Mouse (Mus musculus) forebrain, embryonic 14.5 days (tissue): ENCODE results near the gene Olfr1309. TPM values are rescaled to one million over a fixed set of nuclear protein-coding genes. Genes with fewer than 3 reads are reported as not detected.
"Not testable (repeated sequence)": the region's sequence is repeated elsewhere in the genome, so short reads cannot be mapped to it uniquely, and the experiment has no call there.

Experiments
- ATAC-seq: fragments of 200-750 bp; cut with Nextera tagmentation; 2 replicates; pipeline ENCODE4 v1.8.0; 2017; ENCODE audit warnings: mild to moderate bottlenecking, moderate library complexity
- DNase-seq: peaks from one replicate; pipeline ENCODE4 v3.0.0-alpha.2; 2015; ENCODE audit warnings: low spot score
- H3K27ac ChIP-seq: fragments of 300-500 bp; sonication (generic); 2 replicates; pipeline ENCODE4 v1.5.1; 2014; ENCODE audit warnings: low read depth, mild to moderate bottlenecking, control low read depth, low read length, moderate library complexity
- H3K27me3 ChIP-seq: fragments of 300-500 bp; sonication (generic); replicated peaks from 2 replicates; pipeline ENCODE4 v1.6.1; 2014; ENCODE audit warnings: low read length, control low read depth, mixed read lengths; ENCODE audit not compliant: control insufficient read depth, insufficient read depth
- H3K36me3 ChIP-seq: fragments of 300-500 bp; sonication (generic); 2 replicates; pipeline ENCODE4 v1.6.1; 2014; ENCODE audit warnings: low read length, control low read depth; ENCODE audit not compliant: control insufficient read depth, insufficient read depth
- H3K4me1 ChIP-seq: fragments of 300-500 bp; sonication (generic); 2 replicates; pipeline ENCODE4 v1.6.1; 2014; ENCODE audit warnings: antibody characterized with exemption, low read length, control low read depth; ENCODE audit not compliant: control insufficient read depth, insufficient read depth
- H3K4me2 ChIP-seq: fragments of 300-500 bp; sonication (generic); 2 replicates; pipeline ENCODE4 v1.6.1; 2014; ENCODE audit warnings: mild to moderate bottlenecking, control low read depth, low read length
- H3K4me3 ChIP-seq: fragments of 300-500 bp; sonication (generic); 2 replicates; pipeline ENCODE4 v1.5.1; 2014; ENCODE audit warnings: low read depth, low read length, control low read depth
- H3K9ac ChIP-seq: fragments of 300-500 bp; sonication (generic); 2 replicates; pipeline ENCODE4 v1.6.1; 2014; ENCODE audit warnings: mild to moderate bottlenecking, low read length, control low read depth, moderate library complexity
- H3K9me3 ChIP-seq: fragments of 300-500 bp; sonication (generic); replicated peaks from 2 replicates; pipeline ENCODE4 v1.6.1; 2016; ENCODE audit warnings: low read length, control low read depth, mixed read lengths; ENCODE audit not compliant: control insufficient read depth
- WGBS: fragments of 180-500 bp; shearing (Covaris S2); extraction: QIAGEN DNeasy Blood & Tissue Kit; methylation state at CpG from one replicate; pipeline ENCODE4 v1.1.7; 2014; 5-methylcytosine and 5-hydroxymethylcytosine counted together
- polyA plus RNA-seq: library from polyadenylated mRNA; unstranded; fragments of >200 nt; fragmentation: Nextera tagmentation; extraction: Ambion mirVana; gene quantifications from 2 replicates; pipeline ENCODE4 v1.2.1, GENCODE M21; 2014

The Olfr1309 gene
- polyA plus RNA-seq = not detected in 2 replicates

DNA sequence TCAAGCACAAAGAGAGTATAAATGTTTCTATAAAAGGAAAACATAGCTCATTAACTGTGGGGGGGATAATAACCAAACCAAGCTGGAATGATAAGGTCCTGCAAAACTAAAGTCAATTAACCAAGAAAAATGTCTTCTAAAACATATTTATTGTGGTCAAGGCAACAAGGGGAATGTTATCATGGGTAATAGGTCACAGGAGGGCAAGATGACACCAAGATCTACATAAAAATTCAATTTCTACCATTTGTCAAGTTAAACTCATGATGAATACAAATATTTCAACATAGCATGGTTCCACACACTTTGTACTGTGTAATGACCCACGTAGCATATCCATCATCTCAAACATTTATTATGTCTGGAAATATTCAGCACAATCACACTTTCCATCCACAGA, at the start of gene Olfr1309:
Gene Olfr1309, minus strand, starts transcription at position 101 of the 400 bp plus-strand sequence.
- Histone ChIP-seq H3K4me1 (no peaks in the 10 kb centered on the region), H3K9me3 (no peaks in the 10 kb centered on the region), H3K27ac (no peak within 1 kb of the TSS), H3K36me3 (no peaks in the 10 kb centered on the region), H3K27me3 (no peaks in the 10 kb centered on the region), H3K4me3 (no peak within 1 kb of the TSS), H3K9ac (no peak within 1 kb of the TSS), H3K4me2 (no peak within 1 kb of the TSS)
- ATAC-seq (no peak), DNase-seq (no peak)
- WGBS = 73% methylated on average over 1 of the region's 1 CpGs

DNA sequence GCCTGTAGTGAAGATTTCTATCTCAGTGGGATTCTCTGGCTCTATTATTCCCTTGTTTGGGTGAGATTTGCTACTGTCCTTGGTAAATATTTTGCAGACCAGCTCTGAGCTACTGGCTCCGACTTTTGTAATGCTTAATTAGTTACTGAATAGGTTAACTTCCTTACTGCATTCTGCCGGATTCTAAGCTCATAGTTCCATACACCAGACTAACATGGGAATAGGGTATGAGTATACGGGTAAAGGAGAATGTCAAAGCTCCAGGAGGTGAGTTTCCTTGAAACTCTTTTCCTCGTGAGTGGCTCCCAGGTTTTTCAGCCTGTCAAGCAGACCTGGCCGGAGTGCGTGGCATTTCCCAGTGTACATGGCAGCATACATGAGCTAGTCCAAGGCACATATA, 36.9 kb upstream of the Olfr1309 start:
- H3K4me3 ChIP-seq, H3K9me3 ChIP-seq, H3K9ac ChIP-seq, H3K4me2 ChIP-seq, H3K27ac ChIP-seq, H3K27me3 ChIP-seq, ATAC-seq, H3K4me1 ChIP-seq, DNase-seq, H3K36me3 ChIP-seq: not testable (repeated sequence)
- WGBS = 61% methylated on average over 6 of the region's 6 CpGs

DNA sequence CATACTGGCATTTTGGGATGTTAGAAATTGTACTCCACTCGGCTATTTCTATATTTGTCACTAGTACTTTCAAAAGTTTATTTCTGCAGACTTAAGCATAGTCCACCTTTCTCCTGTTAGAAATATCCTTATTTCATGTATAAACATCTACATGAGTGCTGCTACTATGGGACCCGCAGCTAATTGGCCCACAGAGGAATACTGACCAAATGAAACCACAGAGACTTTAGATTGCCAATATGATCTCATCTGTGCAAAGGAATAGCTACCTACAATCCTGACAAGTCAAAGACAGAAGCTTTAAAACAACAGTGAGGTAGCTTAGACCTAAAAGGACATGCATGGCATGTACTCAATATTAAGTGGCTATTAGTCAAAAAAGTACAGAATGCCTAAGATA, 34.2 kb upstream of the Olfr1309 start, which contains the start of gene Olfr1311:
Gene Olfr1311, minus strand, starts transcription at position 101 of the 400 bp plus-strand sequence.
- H3K4me2 ChIP-seq = no peak within 1 kb of the TSS
- no peaks in the 10 kb centered on the region for H3K36me3 ChIP-seq
- H3K9me3 ChIP-seq = no peaks in the 10 kb centered on the region
- H3K27me3 ChIP-seq = no peaks in the 10 kb centered on the region
- WGBS = 88% methylated on average over 2 of the region's 2 CpGs
- H3K4me3 ChIP-seq = no peak within 1 kb of the TSS
- no peaks in the 10 kb centered on the region for H3K4me1 ChIP-seq
- ATAC-seq (no peak), DNase-seq (no peak)
- no peak within 1 kb of the TSS for H3K27ac ChIP-seq
- no peak within 1 kb of the TSS for H3K9ac ChIP-seq

DNA sequence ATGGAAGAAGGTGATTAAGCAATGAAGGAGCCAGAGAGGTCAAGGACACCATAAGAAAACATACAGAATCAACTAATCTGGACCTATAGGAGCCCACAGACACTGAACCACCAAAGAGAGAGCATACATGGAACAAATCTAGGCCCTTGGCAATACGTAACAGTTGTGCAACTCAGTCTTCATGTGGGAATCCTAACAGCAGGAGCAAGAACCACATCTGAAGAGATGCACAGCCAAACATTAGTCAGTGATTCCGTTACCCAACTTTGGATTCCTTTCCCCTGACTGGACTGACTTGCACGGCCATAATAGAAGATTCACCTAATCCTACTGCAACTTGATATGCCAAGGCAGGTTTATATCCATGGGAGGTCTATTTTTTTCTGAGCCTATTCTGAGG, 24.8 kb upstream of the Olfr1309 start:
- ATAC-seq (no peak), DNase-seq (no peak)
- no peaks in the 10 kb centered on the region for H3K36me3 ChIP-seq
- no peak overlapping the region for H3K27ac ChIP-seq
- no peaks in the 10 kb centered on the region for H3K27me3 ChIP-seq
- no peak overlapping the region for H3K4me3 ChIP-seq
- H3K9me3 ChIP-seq = no peaks in the 10 kb centered on the region
- no peak overlapping the region for H3K9ac ChIP-seq
- WGBS = 87% methylated on average over 3 of the region's 3 CpGs
- no peak overlapping the region for H3K4me2 ChIP-seq
- H3K4me1 ChIP-seq = no peaks in the 10 kb centered on the region

DNA sequence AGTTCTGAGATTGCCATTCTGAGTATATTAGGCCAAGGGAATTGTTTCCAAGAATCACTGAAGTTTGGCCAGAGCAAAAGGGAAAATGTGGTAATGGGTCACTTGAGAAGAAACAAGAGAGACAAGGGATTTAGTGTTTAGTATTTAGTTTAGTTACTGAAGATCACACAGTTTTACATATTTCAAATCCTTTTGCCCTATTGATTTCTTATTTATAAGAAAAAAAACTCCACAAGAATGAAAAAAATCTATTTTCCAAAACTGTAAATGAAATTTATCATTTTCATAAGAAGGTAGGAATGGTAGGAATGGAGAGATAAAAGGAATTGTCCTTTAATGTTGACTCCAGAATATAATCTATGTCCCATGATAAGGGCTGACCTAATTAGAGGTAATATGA, 22.5 kb upstream of the Olfr1309 start, which contains the start of gene Olfr1310:
Gene Olfr1310, minus strand, starts transcription at position 101 of the 400 bp plus-strand sequence.
- DNase-seq = no peak
- Histone ChIP-seq H3K9me3 (no peaks in the 10 kb centered on the region), H3K27me3 (no peaks in the 10 kb centered on the region), H3K27ac (no peak within 1 kb of the TSS), H3K4me3 (no peak within 1 kb of the TSS), H3K4me1 (no peaks in the 10 kb centered on the region), H3K36me3 (no peaks in the 10 kb centered on the region), H3K4me2 (no peak within 1 kb of the TSS), H3K9ac (no peak within 1 kb of the TSS)
- no peak for ATAC-seq

DNA sequence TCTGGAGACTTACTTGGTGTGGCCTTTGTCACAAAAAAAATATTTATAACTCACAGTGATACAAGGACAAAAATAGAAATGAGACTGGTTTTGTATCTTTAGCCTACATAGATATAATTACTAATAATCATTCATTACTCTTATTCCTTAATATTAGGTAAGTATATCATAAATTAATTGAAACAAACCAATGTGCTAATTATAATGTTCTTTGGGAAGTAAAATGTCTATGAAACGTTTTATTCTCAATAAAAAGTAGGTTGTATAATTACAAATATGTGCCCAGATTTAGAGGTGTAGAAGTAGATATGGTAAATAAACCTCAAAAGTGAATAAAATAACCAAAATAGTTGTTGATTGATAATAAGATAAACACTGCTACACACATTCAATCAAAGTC, 25.2 kb downstream of the Olfr1309 start, which contains the start of gene Olfr1308:
Gene Olfr1308, minus strand, starts transcription at position 101 of the 400 bp plus-strand sequence.
- H3K9ac ChIP-seq = no peak within 1 kb of the TSS
- DNase-seq = no peak
- H3K27me3 ChIP-seq = no peaks in the 10 kb centered on the region
- H3K9me3 ChIP-seq = no peaks in the 10 kb centered on the region
- WGBS = 51% methylated on average over 1 of the region's 1 CpGs
- no peak for ATAC-seq
- no peaks in the 10 kb centered on the region for H3K4me1 ChIP-seq
- H3K4me2 ChIP-seq = no peak within 1 kb of the TSS
- H3K27ac ChIP-seq = no peak within 1 kb of the TSS
- no peaks in the 10 kb centered on the region for H3K36me3 ChIP-seq
- no peak within 1 kb of the TSS for H3K4me3 ChIP-seq

DNA sequence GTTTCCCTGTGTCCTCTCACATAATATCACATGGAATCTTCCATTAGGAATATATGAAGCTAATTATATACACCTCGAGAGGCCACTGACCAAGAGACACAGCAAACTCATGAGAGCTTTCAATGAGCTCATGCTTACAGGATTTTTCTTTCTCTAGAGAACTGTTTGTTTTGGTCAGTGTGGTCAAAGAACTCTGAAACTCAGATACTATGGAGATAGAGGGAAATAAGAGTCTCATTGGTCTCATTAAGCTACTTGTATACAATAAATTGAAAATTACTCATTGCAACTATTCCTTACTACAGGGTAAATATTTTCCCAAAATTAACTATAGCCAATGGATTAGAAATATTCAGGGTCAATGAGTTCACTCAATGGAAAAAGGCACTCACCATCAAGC, 40.7 kb downstream of the Olfr1309 start, which contains the start of gene Olfr1307:
Gene Olfr1307, minus strand, starts transcription at position 101 of the 400 bp plus-strand sequence.
- H3K4me2 ChIP-seq = no peak within 1 kb of the TSS
- WGBS = 75% methylated on average over 1 of the region's 1 CpGs
- H3K27ac ChIP-seq = no peak within 1 kb of the TSS
- ATAC-seq (no peak), DNase-seq (no peak)
- no peaks in the 10 kb centered on the region for H3K36me3 ChIP-seq
- no peaks in the 10 kb centered on the region for H3K9me3 ChIP-seq
- H3K4me1 ChIP-seq = no peaks in the 10 kb centered on the region
- H3K27me3 ChIP-seq = no peaks in the 10 kb centered on the region
- H3K9ac ChIP-seq = no peak within 1 kb of the TSS
- H3K4me3 ChIP-seq = no peak within 1 kb of the TSS

Other genes starting within 250 kb of the Olfr1309 start
- not detected in 2 replicates for gene Olfr1301, start 239.3 kb downstream of the Olfr1309 start, polyA plus RNA-seq
- not detected in 2 replicates for gene Olfr1302, start 212.9 kb downstream of the Olfr1309 start, polyA plus RNA-seq
- gene Olfr1303, start 169.9 kb downstream of the Olfr1309 start, polyA plus RNA-seq = not detected in 2 replicates
- gene Olfr1305, start 113.1 kb downstream of the Olfr1309 start, polyA plus RNA-seq = not detected in 2 replicates
- gene Olfr1306, start 74.0 kb downstream of the Olfr1309 start, polyA plus RNA-seq = not detected in 2 replicates
- not detected in 2 replicates for gene Olfr1307, start 40.8 kb downstream of the Olfr1309 start, polyA plus RNA-seq
- gene Olfr1308, start 25.3 kb downstream of the Olfr1309 start, polyA plus RNA-seq = not detected in 2 replicates
- not detected in 2 replicates for gene Olfr1310, start 22.4 kb upstream of the Olfr1309 start, polyA plus RNA-seq
- gene Olfr1311, start 34.1 kb upstream of the Olfr1309 start, polyA plus RNA-seq = not detected in 2 replicates
- gene Olfr1312, start 60.0 kb upstream of the Olfr1309 start, polyA plus RNA-seq = not detected in 2 replicates
- not detected in 2 replicates for gene Olfr1313, start 87.6 kb upstream of the Olfr1309 start, polyA plus RNA-seq
- gene Olfr1314, start 106.5 kb upstream of the Olfr1309 start, polyA plus RNA-seq = not detected in 2 replicates
- not detected in 2 replicates for gene Olfr1315-ps1, start 125.2 kb upstream of the Olfr1309 start, polyA plus RNA-seq
- not detected in 2 replicates for gene Olfr1316, start 144.7 kb upstream of the Olfr1309 start, polyA plus RNA-seq
- gene Olfr1317, start 150.0 kb upstream of the Olfr1309 start, polyA plus RNA-seq = not detected in 2 replicates
- not detected in 2 replicates for gene Olfr1318, start 163.9 kb upstream of the Olfr1309 start, polyA plus RNA-seq
- 8.1 and 13.0 TPM in 2 replicates for gene Lpcat4, start 249.2 kb upstream of the Olfr1309 start, polyA plus RNA-seq